Mouse (Mus musculus): ENCODE results near the gene Ica1.

Ica1 gene

DNA sequence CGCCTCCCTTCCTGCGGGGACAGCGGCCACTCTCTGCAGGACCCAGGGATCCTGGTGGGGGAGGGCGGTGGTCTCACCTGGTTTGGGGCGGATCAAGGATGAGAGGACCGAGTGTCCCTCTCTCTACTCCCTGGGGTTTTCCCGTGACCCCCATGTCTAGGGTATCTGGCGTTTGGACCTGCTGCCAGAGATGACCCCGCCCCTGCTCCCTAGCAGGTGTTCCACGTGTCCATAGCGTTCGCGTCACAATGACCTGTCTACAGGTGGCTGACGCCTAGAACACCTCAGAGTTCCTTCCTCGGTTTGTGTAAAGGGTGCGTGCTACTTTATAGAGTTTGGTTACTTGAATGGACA lies at the start of gene Ica1:
TSS of gene Ica1 (minus strand) at position 193 of the 354 bp plus-strand sequence.
- peak; percentile 5 to 19 for DNase-seq

DNA sequence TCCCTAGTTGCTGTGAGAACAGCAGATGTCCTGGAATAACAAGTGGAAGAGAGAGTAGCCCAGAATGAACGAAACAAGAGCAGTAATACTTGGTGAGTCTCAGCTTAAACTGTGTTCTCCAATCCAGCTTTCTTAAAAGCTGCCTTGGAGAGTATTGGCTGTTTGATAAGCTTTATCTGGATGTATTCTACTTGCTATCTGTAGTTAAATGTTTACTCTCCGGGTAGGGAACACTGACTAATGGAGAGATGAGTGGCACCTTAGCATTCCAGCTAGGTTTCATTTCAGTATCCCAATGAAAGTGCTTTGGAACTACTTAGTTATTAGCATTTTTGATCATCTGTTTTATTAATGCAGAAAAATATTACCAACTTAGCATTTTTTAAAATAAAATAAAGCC lies 41.6 kb upstream of the Ica1 start:
- no peak for DNase-seq

DNA sequence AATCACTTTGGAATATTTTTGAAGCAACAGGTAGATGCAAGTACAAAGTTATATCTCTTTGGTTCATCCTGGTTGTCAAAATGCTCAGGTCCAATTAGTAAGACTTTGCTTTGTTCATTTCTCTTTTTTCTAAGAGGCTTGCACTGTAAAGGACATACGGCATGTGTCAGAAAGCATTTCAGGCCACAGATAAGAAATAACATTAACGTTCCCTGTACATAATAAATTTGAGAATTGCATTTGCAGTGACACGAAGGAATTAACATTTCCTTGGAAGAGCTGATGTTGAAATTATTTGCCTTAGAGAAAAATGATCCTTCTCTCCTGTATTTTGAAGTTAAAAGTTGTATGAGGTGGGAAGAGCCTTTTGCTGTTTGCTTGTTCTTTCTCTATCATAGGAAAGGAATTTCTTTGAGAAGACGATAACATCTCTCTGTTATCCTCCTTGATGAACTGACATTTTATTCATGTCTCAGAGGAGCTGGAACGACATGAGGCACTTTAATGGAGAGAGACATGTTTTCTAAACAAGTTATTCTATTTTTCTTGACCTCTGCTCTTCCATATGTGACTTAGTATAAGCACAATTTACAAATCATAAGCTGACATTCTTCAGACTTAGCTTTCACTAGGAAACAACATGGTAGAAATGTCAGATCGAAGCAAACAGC lies 36.2 kb upstream of the Ica1 start:
- no peak for DNase-seq

GRCm38 (mm10) chr6:8802561-8803150 lies 24.4 kb upstream of the Ica1 start:
- no peak for DNase-seq

DNA sequence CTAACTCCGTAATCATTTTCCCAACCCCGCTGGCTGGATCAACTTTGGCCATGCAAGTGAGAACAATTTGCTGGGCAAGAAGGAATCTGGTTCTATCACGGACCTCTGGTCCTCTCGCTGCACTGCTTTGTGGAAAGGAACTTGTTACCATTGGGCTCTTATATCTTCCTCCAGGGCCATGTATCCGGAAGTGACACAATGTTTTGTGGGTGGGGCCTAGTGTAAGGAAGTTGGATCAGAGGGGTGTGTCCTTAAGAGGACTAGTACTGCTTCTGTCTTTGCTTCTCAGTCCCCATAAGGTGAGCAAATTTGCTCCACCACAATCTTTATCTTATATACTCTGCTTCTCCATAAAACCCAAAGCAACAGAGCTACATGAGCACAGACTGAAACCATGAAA lies 14.1 kb upstream of the Ica1 start:
- DNase-seq: no peak

DNA sequence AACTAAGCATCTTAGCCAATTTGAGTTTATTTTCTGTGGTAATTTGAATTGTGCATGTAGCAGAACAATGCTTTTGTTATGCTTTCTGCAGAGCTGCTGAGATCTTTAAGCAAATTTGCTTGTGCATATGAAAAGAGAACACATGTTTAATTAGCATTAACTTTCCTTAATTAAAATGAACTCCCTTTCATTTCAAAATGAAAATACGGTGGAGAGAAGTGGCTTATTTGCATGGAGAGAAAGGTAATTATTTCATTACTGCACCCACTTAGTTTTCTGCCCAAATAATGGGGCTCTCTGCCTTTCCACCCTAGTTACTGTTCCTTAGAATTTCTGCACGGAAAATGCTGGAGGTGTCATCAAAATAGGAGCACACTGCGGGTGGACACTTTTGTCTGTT lies 13.5 kb upstream of the Ica1 start:
- no peak for DNase-seq

GRCm38 (mm10) chr6:8780618-8781017 lies 2.3 kb upstream of the Ica1 start:
- no peak for DNase-seq

DNA sequence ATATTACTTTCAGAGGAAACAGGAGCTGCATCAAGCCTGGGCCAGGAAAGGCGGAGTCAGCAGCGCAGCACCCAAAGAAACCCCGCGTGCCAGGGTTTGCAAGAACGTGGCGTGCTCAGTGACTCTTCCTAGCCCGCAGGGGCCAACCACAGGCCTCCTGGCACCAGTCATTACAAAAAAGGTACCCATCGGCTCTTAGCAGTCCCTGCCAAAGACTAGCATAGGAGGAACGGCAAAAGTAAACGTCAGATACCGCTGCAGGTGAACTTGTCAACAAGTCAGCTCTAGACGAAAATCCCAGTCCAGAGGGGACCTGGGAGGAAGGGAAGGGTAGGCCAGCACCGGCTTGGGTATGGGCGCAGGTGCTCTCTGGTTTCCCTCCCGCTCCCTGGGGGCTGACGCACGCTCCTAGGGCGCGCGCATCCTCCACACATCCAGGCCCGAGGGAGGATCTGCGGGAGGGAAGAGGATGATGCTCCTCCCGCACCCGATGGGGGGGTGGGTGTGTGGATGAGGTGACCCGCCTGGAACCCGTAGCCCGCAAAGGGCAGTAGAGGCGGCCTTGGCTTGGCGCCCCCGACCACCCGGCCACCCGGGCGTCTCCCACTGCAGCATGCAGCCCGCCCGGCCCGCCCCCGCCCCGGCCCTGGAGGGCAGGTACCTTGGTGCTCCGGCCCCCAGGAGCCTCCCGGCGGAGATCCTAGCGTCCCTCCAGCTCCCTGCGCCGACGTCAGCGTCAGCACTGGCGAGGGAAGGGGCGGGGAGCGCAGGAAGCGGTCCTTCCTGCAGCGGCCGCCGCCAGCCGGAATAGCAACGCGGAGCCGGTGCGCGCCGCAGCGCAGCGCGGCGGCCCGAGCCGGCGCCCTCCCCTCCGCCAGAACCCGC lies 635 bp downstream of the Ica1 start:
- peak; percentile 46 to 54 for DNase-seq

GRCm38 (mm10) chr6:8771539-8771938 lies 6.7 kb downstream of the Ica1 start:
- DNase-seq: no peak

DNA sequence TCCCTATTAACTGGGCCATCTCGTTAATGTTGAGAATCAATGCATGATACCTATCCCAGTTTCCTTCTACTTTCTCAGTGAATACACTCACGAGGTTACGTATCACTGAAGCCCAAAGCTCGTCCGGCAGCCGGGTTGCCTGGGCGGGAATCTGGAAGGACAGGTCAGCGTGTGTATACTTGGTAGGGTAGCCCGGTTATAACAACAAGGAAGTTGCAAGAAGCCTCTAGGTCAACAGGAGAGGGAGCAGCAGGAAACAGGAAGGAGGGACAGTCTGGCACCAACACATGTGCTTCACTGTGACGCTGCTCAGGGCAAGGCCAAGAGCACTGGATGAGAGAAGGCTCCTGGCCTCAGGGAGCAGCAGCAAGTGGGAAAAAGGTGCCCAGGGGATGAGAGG lies 7.9 kb downstream of the Ica1 start:
- DNase-seq: peak in 1 of 2 experiments; percentile 25

- DNase-seq: no peak
Observed at GRCm38 (mm10) chr6:8769803-8770202, 8.5 kb downstream of the Ica1 start.

GRCm38 (mm10) chr6:8766652-8767051 lies 11.6 kb downstream of the Ica1 start:
- no peak for DNase-seq

- DNase-seq: no peak
Observed at GRCm38 (mm10) chr6:8765801-8766200, 12.5 kb downstream of the Ica1 start.

DNA sequence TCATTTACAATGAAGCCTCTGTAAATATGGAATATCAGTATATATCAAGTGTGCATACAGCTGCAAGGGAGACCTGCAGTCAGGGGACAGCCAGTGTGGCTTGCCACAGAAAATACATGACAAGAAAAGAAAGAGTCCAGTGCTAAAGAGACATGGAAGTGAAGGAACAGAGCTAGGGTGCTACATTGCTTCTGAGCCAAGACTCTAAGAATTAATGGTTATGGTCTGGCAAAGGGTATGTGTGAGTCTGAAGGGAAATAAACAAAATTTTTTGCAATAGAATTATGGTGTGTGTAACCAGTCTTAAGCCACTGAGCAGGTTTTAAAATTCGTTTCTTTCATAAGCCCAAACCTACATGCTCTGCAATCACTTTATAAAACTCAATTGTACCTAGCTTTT lies 13.2 kb downstream of the Ica1 start:
- DNase-seq: no peak

GRCm38 (mm10) chr6:8760708-8761294 lies 17.5 kb downstream of the Ica1 start:
- DNase-seq: no peak

- no peak for DNase-seq
Observed at GRCm38 (mm10) chr6:8759901-8760300, 18.4 kb downstream of the Ica1 start.

DNA sequence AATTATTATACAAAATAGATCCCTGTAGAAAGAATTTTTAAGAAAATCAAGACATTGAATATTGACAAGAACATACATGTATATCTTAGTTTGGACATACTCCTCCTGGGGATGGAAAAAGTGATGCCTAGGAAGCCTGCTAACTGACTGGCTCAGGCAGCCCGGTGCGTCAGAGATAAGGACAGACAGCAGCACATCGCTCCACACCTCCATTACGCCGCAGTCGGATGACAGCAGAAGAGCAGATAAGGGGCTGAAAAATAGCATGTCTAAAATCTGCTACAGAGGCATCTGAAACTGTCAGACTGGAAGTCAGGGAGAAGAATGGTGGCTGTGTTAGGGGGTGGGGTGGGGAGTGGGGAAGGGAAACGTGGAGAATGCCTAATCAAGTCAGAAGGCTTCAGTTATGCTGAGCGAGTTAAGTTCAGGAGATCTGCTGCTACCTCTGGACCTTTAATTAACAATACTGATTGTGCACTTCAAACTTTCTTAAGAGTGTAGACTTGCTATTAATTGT lies 22.5 kb downstream of the Ica1 start:
- no peak for DNase-seq

GRCm38 (mm10) chr6:8754486-8754885 lies 23.8 kb downstream of the Ica1 start:
- no peak for DNase-seq

DNA sequence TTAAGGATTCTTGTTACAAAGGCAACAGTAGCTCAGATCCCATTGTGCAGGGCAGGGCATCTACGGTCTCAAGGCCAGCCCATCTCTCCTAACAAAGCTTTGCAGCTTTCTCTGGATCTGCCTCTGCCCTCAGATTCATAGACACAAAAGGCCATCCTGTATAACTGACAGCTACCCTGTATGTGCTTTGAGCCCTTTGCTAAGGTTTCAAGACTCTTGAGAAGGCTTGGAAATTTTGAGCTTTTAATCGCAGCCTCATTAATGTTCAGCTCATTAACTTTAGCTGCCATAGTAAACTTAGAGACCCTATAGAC lies 24.6 kb downstream of the Ica1 start:
- DNase-seq: no peak

DNA sequence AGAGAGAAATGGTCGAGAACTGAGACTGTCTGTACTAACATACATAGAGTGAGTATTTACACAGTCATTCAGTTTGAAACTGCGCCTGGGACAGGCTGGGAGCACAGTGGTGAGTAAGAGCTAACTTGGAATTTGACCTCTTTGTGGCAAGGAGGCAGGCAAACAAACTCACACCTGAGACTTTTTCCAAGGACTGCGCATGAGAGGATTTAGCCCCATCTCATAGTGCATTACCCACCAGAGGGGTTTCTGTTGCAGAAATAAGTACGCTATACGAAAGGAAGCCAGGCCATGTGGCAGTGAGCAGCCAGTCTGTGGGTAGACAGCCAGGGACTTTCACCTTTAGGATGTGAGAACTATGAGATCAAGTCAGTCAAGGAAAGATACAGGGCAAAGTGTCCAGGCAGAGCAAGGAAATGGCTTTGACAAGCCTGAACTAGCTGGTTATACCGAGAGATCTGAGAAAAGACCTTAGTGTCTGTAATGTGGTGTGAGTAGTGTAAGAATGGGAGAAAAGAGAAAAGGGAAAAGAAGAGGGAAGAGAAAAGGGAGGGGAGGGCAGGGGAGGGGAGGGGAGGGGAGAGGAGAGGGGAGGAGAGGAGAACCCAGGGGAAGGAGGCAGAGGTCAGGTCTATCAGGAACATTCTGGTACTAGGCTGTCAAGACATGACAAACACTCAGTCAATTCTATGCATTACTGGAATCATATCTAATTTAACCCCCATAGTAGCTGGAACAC lies 25.1 kb downstream of the Ica1 start:
- DNase-seq: peak in 1 of 2 experiments; percentile 7

DNA sequence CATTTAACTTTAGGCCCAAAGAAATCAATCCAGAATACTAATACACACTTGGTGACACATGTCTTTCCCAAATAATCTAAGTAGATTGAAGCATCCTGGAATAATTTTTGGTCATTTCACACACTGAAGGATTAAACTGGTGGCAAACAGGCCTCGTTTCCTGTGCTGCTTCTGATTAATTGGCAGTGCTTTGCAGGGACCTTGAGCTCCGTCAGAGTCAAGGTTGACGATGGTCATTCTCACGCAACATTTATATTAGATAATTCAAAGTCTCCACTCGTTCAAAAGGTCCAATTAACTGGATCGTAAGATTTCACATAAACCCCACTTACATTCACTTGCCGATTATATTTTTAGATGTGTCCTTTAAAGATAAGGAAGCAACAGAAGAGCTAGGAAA lies 33.4 kb downstream of the Ica1 start:
- DNase-seq: no peak

- no peak for DNase-seq
Observed at GRCm38 (mm10) chr6:8744273-8744785, 34.0 kb downstream of the Ica1 start.

GRCm38 (mm10) chr6:8742449-8742848 lies 35.8 kb downstream of the Ica1 start:
- no peak for DNase-seq

All from kidney, adult 8-10 months (tissue).